Comparison of ENCODE assay signal across 9 mouse cellular contexts in genomic region chr10:81429092-81429491, GRCm38 (mm10). TPM values are rescaled to one million over a fixed set of nuclear protein-coding genes. Genes with fewer than 3 reads are reported as not detected.
DNase-seq lines count a peak whose midpoint lies in the region; ATAC-seq and TF ChIP-seq lines count a peak whose summit lies in the region.
"Had no signal": no experiment of that assay in that cellular context is flagged by ENCODE, and none has a peak within 500 bp of the region (broad histone marks: within the 10 kb centered on the region; RNA-seq: fewer than 3 reads in every experiment).

No protein-coding gene starts in this region.

- H3K36me3 ChIP-seq in heart, embryonic 10.5 days = no peaks in the 10 kb centered on the region
- H3K36me3 ChIP-seq in heart, embryonic 16.5 days (ENCODE audit: control insufficient read depth, insufficient read depth) = no peaks in the 10 kb centered on the region
- no peaks in the 10 kb centered on the region for H3K36me3 ChIP-seq in liver, embryonic 11.5 days (ENCODE audit: control insufficient read depth, insufficient read depth, low read length)
- no peaks in the 10 kb centered on the region for H3K36me3 ChIP-seq in small intestine, adult 2 months (ENCODE audit: control insufficient read depth, insufficient read depth, low read length)

- intact Hi-C loops in heart, postnatal 10 days (cut with DNase I) = no loop called here

- H3K4me1 ChIP-seq in heart, embryonic 10.5 days = peaks cover 72% of the 10 kb centered on the region
- peaks cover 51% of the 10 kb centered on the region for H3K4me1 ChIP-seq in heart, embryonic 16.5 days (ENCODE audit: control insufficient read depth, insufficient read depth, low read length)
- peaks cover 27% of the 10 kb centered on the region for H3K4me1 ChIP-seq in liver, embryonic 11.5 days (replicated peaks; ENCODE audit: control insufficient read depth, insufficient read depth, low read length)
- peaks cover 33% of the 10 kb centered on the region for H3K4me1 ChIP-seq in small intestine, adult 2 months (ENCODE audit: control insufficient read depth, insufficient read depth, insufficient read length, low read length)

- TF ChIP-seq CTCF in small intestine, adult 2 months (IDR thresholded peaks at IDR 0.05; ENCODE audit: extremely low read depth, insufficient read length, insufficient replicate concordance, low read depth, low read length) = no peak

- peak; percentile 72 for DNase-seq in heart, embryonic 10.5 days (ENCODE audit: low spot score)
- no peak for DNase-seq in heart, postnatal 10 days
- DNase-seq in thymus, postnatal 4 days = peak; percentile 26
- no peak for DNase-seq in thymus, postnatal 14 days
- DNase-seq in liver, embryonic 11.5 days (ENCODE audit: low spot score) = no peak
- DNase-seq in embryo, embryonic 11 days = no peak

- no peak overlapping the region for H3K9ac ChIP-seq in heart, embryonic 16.5 days (ENCODE audit: low read length)
- no peak overlapping the region for H3K9ac ChIP-seq in liver, embryonic 11.5 days (ENCODE audit: low read depth, low read length)

- ATAC-seq in heart, embryonic 16.5 days (replicated peaks; ENCODE audit: extremely low read depth, insufficient read depth, low FRiP score) = no peak
- no peak; the same call in 1 of the 2 replicates for ATAC-seq in liver, embryonic 11.5 days (replicated peaks; ENCODE audit: low FRiP score)

- peak overlapping the region; percentile 96; the same call in 1 of the 2 replicates for H3K27ac ChIP-seq in heart, embryonic 10.5 days
- peak overlapping the region; percentile 98 for H3K27ac ChIP-seq in heart, embryonic 16.5 days (ENCODE audit: low read length)
- H3K27ac ChIP-seq in liver, embryonic 11.5 days (ENCODE audit: low read depth, low read length) = no peak overlapping the region
- H3K27ac ChIP-seq in small intestine, adult 2 months (ENCODE audit: insufficient read depth, low read depth, low read length) = peak overlapping the region; percentile 76

- H3K4me3 ChIP-seq in heart, embryonic 10.5 days = peak overlapping the region; percentile 86
- peak overlapping the region; percentile 79; the same call in 1 of the 2 replicates for H3K4me3 ChIP-seq in heart, embryonic 16.5 days (ENCODE audit: low read length)
- H3K4me3 ChIP-seq in liver, embryonic 11.5 days (ENCODE audit: low read depth, low read length) = peak overlapping the region; percentile 80; the same call in 1 of the 2 replicates
- no peak overlapping the region for H3K4me3 ChIP-seq in small intestine, adult 2 months (ENCODE audit: low read depth, low read length)

- H3K9me3 ChIP-seq in heart, embryonic 10.5 days = no peaks in the 10 kb centered on the region
- no peaks in the 10 kb centered on the region for H3K9me3 ChIP-seq in heart, embryonic 16.5 days (replicated peaks; ENCODE audit: control insufficient read depth, low read length)
- no peaks in the 10 kb centered on the region for H3K9me3 ChIP-seq in liver, embryonic 11.5 days (ENCODE audit: control insufficient read depth, low read length)

- H3K4me2 ChIP-seq in heart, embryonic 16.5 days (ENCODE audit: low read depth, low read length) = peak overlapping the region; percentile 92; the same call in 1 of the 2 replicates
- peak overlapping the region; percentile 92 for H3K4me2 ChIP-seq in liver, embryonic 11.5 days

- 20% methylated on average over 2 of the region's 2 CpGs for WGBS in heart, embryonic 10.5 days
- 54% methylated on average over 2 of the region's 2 CpGs for WGBS in heart, embryonic 16.5 days
- 19% methylated on average over 2 of the region's 2 CpGs for WGBS in liver, embryonic 11.5 days
- 41% methylated on average over 2 of the region's 2 CpGs for WGBS in small intestine, adult 2 months

- H3K27me3 ChIP-seq in heart, embryonic 10.5 days (ENCODE audit: insufficient read depth, poor library complexity, severe bottlenecking) = peaks cover 78% of the 10 kb centered on the region
- H3K27me3 ChIP-seq in heart, embryonic 16.5 days (ENCODE audit: control insufficient read depth, insufficient read depth, low read length) = no peaks in the 10 kb centered on the region
- H3K27me3 ChIP-seq in liver, embryonic 11.5 days (replicated peaks; ENCODE audit: control insufficient read depth, insufficient read depth, low read length) = peaks cover 61% of the 10 kb centered on the region
- no peaks in the 10 kb centered on the region for H3K27me3 ChIP-seq in small intestine, adult 2 months (ENCODE audit: control insufficient read depth, insufficient read depth, low read length)

- no peak for TF ChIP-seq POLR2A in small intestine, adult 2 months (IDR thresholded peaks at IDR 0.05; ENCODE audit: low read depth, low read length)

RNA-seq across cellular contexts. Expression of gene Nfic, which starts 26.3 kb away (rescaled TPM):
- polyA plus RNA-seq in heart, embryonic 10.5 days (2016; fragmentation: Nextera tagmentation; extraction: Ambion mirVana) = 23.0 and 24.3 TPM in 2 replicates
- total RNA-seq in heart, postnatal 10 days (2021) = 100 to 1,000 TPM; 139 to 163 TPM
- polyA plus RNA-seq in heart, embryonic 16.5 days (2015; fragmentation: Nextera tagmentation; extraction: Ambion mirVana) = 54.7 and 61.1 TPM in 2 replicates
- polyA plus RNA-seq in liver, embryonic 11.5 days (2014; fragmentation: Nextera tagmentation; extraction: Ambion mirVana) = 15.4 and 21.4 TPM in 2 replicates
- 15.5 and 19.4 TPM in 2 replicates for polyA plus RNA-seq in small intestine, adult 2 months (2012; rRNA removed)

RNA-seq across cellular contexts. Expression of gene Smim24, which starts 36.2 kb away (rescaled TPM):
- polyA plus RNA-seq in heart, embryonic 10.5 days (2016; fragmentation: Nextera tagmentation; extraction: Ambion mirVana) = 3.4 and 4.0 TPM in 2 replicates
- 1 to 10 TPM; 1.3 to 2.2 TPM for total RNA-seq in heart, postnatal 10 days (2021)
- polyA plus RNA-seq in heart, embryonic 16.5 days (2015; fragmentation: Nextera tagmentation; extraction: Ambion mirVana) = 5.0 and 9.2 TPM in 2 replicates
- 3.8 and 4.5 TPM in 2 replicates for polyA plus RNA-seq in liver, embryonic 11.5 days (2014; fragmentation: Nextera tagmentation; extraction: Ambion mirVana)
- 2,702 and 6,898 TPM in 2 replicates for polyA plus RNA-seq in small intestine, adult 2 months (2012; rRNA removed)
- polyA plus RNA-seq: erythroblast, embryonic 14.5 days had no signal

RNA-seq across cellular contexts. Expression of gene Gm48552, which starts 40.3 kb away (rescaled TPM):
- 1.1 and 1.7 TPM in 2 replicates for polyA plus RNA-seq in heart, embryonic 10.5 days (2016; fragmentation: Nextera tagmentation; extraction: Ambion mirVana)
- under 1 TPM; 0.77 to 0.98 TPM for total RNA-seq in heart, postnatal 10 days (2021)
- 0.55 and 0.83 TPM in 2 replicates for polyA plus RNA-seq in heart, embryonic 16.5 days (2015; fragmentation: Nextera tagmentation; extraction: Ambion mirVana)
- 0.62 and 0.67 TPM in 2 replicates for polyA plus RNA-seq in liver, embryonic 11.5 days (2014; fragmentation: Nextera tagmentation; extraction: Ambion mirVana)
- polyA plus RNA-seq in small intestine, adult 2 months (2012; rRNA removed) = 2.9 and 5.0 TPM in 2 replicates

RNA-seq across cellular contexts. Expression of gene Gm48551, which starts 44.8 kb away (rescaled TPM):
- 2.2 and 3.1 TPM in 2 replicates for polyA plus RNA-seq in heart, embryonic 10.5 days (2016; fragmentation: Nextera tagmentation; extraction: Ambion mirVana)
- total RNA-seq in heart, postnatal 10 days (2021) = under 1 TPM; 0.74 to 0.87 TPM
- 2.1 and 2.6 TPM in 2 replicates for polyA plus RNA-seq in heart, embryonic 16.5 days (2015; fragmentation: Nextera tagmentation; extraction: Ambion mirVana)
- polyA plus RNA-seq in liver, embryonic 11.5 days (2014; fragmentation: Nextera tagmentation; extraction: Ambion mirVana) = 1.3 and 1.9 TPM in 2 replicates
- polyA plus RNA-seq in small intestine, adult 2 months (2012; rRNA removed) = 1.8 and 4.8 TPM in 2 replicates

RNA-seq across cellular contexts. Expression of gene Dohh, which starts 44.9 kb away (rescaled TPM):
- polyA plus RNA-seq in heart, embryonic 10.5 days (2016; fragmentation: Nextera tagmentation; extraction: Ambion mirVana) = 100 and 105 TPM in 2 replicates
- total RNA-seq in heart, postnatal 10 days (2021) = 10 to 100 TPM; 53.2 to 57.5 TPM
- polyA plus RNA-seq in heart, embryonic 16.5 days (2015; fragmentation: Nextera tagmentation; extraction: Ambion mirVana) = 83.4 and 86.2 TPM in 2 replicates
- polyA plus RNA-seq in liver, embryonic 11.5 days (2014; fragmentation: Nextera tagmentation; extraction: Ambion mirVana) = 97.4 and 99.3 TPM in 2 replicates
- polyA plus RNA-seq in small intestine, adult 2 months (2012; rRNA removed) = 86.8 and 113 TPM in 2 replicates

Comparison
In these comparisons a context has a peak if more than half of its experiments do, and no peak if none do; other contexts are left out.
1. DNase-seq: peak in heart, embryonic 10.5 days (single experiment) and thymus, postnatal 4 days (single experiment); none in heart, postnatal 10 days (0 of 2), thymus, postnatal 14 days (single experiment), liver, embryonic 11.5 days (single experiment) and embryo, embryonic 11 days (single experiment).
2. RNA of gene Smim24, which starts 36.2 kb away (polyA plus RNA-seq): 2,702 to 6,898 TPM in small intestine, adult 2 months; 5.0 to 9.2 TPM in heart, embryonic 16.5 days, 3.8 to 4.5 TPM in liver, embryonic 11.5 days and 3.4 to 4.0 TPM in heart, embryonic 10.5 days; every median in the first group is over 100 times any median in the second.